Mouse (Mus musculus): ENCODE data around the gene Foxf1.

Gene Foxf1

DNA sequence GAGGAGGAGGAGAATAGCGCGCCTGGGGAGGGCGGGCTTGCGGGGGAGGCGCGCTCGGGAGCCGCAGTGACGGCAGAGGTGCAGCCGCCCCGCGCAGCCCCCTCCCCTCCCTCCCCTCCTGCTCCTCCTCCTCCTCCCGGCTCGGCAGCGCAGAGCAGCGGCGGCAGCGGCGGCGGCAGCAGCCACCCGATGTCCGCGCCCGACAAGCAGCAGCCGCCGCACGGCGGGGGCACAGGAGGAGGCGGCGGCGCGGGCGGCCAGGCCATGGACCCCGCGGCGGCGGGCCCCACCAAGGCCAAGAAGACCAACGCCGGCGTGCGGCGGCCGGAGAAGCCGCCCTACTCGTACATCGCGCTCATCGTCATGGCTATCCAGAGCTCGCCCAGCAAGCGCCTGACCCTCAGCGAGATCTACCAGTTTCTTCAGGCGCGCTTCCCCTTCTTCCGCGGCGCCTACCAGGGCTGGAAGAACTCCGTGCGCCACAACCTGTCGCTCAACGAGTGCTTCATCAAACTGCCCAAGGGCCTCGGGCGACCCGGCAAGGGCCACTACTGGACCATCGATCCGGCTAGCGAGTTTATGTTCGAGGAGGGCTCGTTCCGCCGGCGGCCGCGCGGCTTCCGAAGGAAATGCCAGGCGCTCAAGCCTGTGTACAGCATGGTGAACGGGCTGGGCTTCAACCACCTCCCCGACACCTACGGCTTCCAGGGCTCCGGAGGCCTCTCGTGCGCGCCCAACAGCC, at the start of gene Foxf1:
Gene Foxf1, plus strand, starts transcription at position 177 of the 742 bp plus-strand sequence.
- peak in 1 of 2 experiments; percentile 44 for DNase-seq

DNA sequence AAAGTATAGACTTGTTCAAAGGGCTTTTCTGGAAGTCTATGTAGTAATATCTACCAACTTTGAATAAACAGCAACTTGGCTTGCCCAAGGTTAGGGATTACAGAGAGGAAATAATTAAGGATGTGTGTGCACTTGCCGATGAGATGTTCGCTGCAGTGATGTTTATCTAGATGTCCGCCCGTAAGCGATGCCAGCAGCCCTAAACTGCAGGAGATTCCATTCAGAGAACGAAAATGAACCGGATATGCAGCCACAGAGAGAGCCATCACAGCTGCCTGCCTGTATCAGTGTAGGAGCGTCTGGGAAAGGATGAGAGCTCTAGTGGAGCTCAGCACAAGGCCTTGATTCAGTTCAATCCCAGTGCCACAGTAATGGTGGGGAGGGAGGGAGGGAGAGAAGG, 48.6 kb upstream of the Foxf1 start:
- no peak for DNase-seq

DNA sequence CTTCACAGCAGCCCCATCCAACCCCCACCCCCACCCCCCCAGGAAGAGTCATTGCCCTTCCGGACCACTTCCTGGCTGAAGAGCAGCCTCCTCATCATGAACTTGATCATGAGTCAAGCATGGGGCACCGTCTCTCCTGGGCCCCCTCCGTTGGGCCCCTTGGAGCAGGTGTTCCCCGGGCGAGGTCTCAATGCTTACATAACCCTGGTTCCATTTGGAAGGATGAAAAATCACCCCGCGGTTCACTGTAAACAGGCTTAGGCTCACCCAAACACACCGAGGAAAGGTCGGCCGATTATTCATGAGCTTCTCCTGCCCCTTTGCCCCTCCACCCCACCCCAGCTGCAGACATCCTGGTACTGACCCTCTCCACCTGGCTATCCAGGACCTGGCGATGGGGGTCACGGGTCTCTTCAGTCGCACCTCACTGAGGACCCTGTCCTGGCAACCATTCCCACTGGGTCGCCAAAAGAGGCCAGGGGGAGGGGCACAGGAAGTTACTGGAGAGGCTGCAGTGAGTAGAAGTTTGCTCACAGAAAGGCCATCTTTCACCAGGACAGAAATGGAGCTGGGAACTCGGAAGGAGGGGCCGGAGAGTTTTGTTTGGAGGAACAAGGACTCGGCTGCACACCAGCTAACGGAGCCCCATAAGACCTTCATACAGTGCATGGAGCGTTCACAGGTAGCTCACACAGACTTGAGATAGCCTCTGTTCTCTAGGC, 40.3 kb upstream of the Foxf1 start:
- no peak for DNase-seq

DNA sequence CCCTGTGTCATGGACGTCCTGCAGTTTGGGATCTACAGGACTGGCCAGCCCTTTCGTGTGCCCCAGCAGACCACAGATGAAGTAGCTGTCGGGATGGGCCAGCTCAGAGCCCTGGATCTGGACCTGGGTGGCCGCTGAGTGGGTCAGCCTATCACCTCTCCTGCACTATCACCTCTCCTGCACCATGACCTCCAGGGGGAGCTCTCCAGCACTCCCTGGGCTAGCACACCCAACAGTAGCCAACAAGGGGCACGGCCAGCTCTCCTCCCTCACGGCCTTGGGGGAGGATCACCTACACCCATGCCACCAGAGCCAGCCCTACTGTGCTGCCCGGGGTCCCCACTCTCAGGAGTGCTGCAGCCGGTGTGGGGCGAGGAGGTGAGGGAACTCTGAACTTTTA, 36.7 kb upstream of the Foxf1 start:
- DNase-seq = no peak

DNA sequence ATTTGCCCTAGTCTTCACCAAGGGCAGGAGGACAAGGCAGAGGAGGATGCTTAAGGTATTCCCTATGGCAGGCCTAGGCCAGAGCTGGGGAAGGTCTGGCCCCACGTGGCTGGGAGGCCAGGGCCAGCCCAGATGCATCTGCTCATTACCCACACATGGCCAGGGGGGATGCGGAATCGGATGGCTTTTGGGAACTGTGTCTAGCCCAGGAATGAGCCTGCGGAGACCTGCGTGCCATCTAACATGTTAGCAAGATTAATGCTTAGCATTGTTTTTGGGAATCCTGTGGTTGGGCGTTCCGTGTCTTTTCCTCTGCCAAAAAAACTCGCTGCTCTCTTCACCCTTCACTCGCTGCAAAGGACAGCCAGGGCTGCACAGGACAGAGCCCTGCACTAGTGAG, 26.1 kb upstream of the Foxf1 start:
- no peak for DNase-seq

DNA sequence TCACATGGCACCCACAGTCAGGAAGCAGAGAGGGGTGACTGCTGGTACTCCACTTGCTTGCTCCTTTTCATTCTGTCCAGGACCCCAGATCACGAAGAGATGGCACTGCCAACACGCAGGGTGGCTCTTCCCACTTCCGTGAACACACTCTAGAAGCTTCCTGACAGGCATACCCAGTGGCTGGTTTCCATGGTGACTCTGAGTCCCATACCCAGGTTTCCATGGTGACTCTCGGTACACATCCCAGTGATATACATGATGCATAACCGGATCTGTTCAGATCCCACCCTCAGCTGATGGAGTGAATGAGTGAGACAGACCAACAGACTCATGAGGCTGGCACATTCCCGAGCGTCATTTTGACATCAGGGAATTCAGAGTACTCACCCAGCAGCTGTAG, 25.1 kb upstream of the Foxf1 start:
- DNase-seq = no peak

DNA sequence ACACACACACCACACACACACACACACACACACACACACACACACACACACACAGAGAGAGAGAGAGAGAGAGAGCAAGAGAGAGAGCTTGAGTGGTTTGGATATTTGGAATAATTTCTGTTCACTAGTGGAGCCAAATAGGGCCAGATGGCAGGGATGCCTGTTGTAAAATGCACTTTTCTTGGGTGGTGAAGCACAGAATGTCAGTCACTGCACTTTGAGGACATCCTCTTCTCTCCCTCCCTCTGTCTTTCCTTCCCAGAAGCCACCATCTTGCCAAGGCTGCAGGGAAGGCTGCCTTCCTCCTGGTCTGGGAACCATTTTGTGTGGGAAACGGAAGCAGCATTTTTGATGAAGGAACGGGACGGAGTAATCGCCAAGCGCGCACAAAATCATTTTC, 21.7 kb upstream of the Foxf1 start:
- DNase-seq = peak; percentile 34 to 45

DNA sequence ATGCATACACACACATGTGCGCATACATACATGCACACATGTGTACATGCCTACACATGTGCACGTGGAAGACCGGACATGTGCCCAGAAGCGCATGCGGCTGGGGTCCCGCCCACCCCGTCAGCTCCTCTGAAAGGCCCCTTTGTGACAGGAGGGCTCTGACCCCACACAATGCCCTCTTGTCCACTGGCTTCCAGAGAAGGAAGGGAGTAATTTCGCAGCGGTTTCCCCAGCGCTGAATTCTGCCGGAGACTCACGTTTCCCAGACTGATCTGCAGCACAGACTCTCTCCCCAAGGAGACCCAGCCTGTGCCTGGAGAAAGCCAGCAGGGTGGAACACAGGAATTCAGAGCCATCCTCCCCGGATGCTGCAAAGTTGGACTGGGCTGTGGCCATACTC, 20.5 kb upstream of the Foxf1 start:
- DNase-seq = no peak

DNA sequence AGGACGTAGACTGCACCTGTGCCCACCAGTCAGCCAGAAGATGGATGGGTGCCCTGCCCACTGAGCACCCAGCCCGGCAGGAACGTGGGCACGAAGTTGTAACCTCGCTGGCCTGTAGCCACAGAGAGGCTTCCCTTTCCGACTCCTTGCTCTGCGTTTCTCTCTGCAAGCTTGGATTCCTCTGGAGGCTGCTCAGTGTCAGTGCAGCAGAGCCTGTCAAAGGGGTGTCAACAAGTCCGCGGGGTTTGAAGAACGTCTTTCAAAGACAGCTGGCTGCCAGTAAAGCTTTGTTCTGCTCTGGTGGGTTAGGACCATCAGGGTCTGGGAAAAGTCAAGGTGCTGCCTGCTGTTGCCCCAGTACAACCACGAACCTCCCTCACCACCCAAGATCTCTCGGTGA, 12.7 kb upstream of the Foxf1 start:
- DNase-seq = no peak

DNA sequence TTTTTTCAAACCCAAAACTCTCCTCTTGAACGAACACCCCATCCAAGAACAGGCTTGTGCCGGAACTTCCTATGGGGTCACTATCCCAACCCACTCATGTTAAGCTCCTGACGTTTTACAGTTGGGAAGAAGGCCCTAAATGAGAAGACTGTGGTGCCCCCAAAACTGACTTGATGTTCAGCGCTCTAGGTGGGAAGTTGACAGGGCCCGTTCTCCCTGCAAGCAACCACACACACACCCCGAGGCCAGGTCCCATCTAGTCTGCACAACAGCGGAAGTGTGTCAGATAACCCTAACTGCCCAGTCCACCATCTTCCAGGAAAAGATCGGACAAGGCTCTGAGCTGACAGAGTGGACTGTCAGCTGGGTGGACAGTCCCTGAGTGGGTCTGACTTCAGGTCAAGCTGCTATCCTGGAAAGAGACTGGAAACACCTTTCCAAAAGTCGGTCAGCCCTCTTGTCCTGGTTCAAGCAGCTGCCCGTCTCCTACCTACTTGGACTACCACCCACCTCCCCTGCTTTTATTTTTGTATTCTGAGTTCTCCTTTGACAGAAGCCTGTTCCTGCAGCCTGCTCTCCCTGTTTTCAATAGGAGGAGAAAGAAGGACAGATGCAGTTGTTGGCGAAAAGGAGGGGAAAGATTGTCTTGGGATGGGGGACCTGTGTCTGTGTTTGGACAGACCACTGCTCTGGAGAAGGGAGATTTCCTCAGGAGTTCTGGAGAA, 11.6 kb upstream of the Foxf1 start:
- no peak for DNase-seq

DNA sequence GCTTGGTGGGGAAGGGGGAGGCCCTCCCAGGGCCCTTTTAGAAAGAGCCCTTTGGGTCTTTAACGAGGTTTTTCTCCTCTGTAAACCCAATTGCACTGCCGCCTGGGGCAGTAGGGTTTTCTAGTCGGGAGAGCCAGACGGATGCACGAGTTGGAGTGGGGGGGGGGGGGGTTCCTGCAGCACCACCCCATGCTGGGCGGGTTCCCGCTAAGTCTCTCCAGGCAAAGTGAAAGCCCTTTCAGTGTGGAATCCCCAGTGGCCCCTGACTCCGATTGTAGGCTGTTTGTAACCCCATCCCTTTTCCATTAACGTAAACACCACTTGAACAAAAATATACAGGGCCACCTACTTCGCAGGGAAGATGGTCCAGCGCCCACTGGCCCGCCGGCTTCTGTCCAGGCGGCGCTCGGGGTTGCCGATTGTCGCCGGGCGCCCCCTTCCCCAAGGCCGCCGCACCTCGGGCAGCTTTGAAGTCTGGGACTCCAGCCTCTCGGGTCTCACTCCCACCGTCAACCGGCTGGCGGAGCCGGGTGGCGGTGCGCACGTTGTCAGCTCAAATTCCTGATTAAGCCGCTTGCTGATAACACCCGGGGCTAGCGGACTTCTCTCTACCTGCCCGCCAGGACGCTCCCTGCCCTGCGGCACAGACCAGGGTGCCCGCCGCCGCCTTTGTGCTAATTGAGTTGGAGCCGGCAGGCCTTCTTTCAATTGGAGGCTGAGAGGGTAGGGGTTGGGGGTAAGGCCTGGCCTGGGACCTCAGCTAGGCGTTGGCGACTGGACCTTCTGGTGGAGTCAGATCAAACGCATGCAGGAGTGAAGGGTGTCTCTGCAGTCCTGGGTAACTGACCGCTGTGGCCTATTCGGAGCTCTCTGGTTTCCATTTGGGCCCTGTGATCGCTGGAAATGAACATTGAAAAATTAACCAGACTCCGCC, 10.7 kb upstream of the Foxf1 start:
- peak in 1 of 2 experiments; percentile 23 for DNase-seq

DNA sequence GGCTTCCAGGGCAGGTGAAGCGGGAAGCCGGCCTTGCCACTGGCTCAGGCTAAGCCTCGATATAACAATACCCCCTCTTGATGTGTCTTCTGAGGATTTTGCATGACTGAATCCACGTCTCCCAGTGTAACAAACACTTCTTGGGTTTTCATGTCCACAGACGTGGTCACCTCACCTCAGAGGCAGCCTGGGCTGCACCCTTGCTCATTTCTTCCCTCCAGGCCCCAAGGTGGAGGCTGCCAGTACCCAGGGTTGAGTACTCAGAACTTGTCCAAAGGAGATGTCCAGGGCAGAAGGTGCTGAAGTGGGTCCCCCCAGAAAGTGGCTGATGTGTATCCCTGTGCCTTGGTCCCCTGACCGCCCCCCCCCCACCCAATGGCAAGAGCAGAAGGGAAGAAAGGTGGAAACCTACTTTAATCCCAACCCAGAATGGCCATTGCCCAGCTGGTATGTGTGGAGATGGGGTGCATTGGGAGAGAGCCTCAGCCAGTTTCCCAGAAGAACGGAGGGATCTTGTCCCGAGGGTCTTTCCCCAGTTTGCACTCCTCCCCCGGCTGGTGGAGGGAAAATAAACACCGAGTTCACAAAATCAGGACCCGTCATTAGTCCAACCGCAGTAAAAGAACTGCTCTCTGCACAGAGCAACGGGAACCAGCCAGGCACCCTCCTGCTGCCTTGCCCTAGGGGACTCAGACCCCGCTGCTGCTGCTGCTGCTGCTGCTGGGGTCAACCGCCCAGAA, 9.9 kb upstream of the Foxf1 start:
- DNase-seq = no peak

DNA sequence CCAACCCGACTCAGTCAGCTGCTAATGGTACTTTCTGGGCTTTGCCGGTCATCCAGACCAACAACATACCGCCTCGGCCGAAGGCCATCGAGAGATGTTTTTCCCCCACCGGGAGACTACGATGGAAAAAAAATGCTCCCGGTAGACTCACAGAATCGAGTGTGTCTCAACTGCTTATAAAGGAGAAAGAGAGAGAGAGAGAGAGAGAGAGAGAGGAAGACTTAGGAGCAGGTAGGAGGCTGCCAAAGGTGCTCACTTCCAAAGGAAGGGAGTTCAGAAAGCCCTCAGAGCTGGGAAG, 9.4 kb upstream of the Foxf1 start:
- peak in 1 of 2 experiments; percentile 17 for DNase-seq

DNA sequence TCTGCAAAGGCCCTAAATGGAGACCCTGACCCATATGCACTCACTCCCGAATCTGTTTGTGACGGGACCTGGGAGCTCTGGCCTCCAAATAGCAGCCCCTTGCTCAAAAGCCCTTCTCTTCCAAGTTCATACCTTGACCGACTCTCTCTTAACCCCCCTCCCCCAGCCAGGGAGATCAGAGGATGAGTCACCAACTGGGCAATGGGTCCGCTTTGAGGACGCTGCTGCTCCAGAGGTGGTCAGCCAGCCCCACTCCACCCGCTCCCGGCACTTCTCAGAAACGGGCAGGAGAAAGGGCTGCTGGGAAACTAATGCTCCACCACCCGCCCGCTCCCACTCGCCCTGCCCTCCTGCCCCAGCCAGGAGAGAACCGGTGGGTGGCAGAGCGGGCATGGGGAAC, 8.2 kb upstream of the Foxf1 start:
- peak in 1 of 2 experiments; percentile 17 for DNase-seq

DNA sequence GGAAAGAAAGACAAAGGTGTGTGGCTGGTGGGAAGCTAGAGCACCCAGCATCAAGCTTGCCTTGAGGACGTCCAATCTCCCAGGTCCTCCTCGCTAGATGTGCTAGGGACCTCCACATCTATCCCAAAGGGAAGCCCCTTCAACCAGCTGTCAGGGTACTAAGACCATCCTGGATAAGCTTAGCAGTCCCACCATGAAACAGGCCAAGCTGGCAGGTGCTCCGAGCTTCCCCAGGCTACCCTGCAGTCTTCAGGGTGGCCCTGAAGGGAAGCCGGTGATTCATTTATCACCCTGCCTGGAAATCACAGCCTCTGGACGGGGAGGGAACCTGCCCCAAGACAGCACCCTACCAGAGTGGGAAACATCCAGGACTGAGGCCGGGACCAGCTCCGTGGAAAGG, 7.6 kb upstream of the Foxf1 start:
- DNase-seq = no peak

DNA sequence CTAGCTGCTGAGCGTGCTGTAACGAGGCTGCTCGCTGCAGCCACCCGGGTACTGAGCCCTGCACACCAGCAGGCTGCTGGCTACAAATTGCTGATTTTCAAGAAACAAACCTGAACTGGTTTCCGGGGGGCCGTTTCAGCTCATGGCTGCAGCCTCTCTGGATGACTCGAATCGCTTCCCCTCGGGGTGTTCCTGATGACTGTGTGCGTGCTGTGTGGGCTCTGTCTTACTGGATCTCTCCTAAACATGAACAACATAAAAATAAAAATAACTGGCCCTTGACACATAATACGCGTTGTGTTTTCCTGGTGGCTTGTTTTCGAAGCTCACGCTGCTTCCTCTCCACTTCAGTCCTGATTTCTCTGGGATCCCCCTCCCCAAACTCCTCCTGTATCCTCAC, 5.5 kb upstream of the Foxf1 start:
- DNase-seq = no peak

DNA sequence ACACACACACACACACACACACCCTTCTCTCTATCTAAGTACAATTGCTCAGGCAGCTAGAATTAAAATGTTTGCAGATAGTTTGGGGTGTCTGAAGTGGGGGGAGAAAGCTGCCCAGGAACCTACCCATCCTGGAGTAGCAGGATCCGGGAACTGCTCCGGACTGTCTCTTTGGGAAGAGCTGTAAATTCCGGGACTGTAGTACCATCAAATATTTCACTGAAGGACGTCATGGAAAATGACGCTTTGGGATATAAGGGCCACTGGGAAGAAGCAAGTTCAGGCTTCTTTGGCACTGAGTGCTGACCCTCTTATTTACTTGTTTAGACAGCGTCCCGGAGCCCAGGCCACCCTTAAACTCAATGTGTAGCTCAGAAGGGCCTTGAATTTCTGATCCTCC, 5.0 kb upstream of the Foxf1 start:
- DNase-seq = no peak

DNA sequence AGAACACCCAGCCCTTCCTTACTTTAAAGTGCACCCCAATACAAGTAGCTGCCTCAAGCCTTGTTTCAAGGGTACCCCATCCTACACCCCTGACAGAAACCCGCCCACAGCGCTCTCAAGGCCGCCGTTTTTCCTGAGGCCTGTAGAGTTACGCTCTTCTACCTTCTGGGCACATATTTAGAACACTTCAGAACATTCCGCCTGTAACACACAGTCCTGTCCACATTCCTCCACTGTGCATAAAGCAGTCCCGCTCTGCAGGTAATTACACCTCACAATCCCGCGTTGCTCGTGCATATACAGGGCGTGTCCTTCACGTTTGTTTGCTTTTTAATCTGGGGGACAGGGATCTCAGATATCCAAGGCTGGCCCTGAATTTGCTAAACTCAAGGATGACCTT, 4.2 kb upstream of the Foxf1 start:
- DNase-seq = no peak

DNA sequence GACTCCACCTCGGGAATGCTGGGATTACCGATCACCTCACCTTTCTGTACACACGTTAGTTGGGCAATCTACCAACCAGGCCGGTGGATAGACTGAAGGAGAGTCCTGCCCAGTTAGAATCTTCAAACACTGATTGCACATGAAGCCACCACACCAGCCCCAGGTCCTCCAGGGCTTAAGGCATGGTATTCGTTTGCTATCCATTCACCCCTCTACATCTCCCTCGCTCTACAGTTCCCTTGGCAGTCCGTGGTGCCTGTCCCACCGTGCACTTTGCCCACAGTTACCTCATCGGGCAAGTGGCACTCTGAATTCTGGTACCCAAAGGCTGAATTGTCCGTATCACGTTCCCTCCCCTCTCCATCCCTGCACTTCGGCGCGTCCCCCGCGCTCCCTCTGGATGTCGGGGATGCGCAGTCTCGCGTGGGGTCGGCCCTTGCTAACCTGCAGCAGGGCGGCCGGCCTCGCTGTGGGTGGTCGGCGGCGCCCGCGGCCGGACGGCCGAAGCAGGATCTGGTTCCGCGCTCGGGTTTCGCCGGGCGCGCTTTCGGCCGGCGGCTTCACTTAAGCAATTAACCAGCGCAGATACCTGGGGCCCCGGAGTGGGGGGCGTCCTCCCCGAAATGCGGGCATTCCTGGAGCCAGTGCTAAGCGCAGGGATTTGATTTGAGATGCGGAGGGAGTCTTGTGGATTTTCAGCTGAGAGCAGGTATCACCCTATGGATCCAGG, 3.7 kb upstream of the Foxf1 start:
- no peak for DNase-seq

DNA sequence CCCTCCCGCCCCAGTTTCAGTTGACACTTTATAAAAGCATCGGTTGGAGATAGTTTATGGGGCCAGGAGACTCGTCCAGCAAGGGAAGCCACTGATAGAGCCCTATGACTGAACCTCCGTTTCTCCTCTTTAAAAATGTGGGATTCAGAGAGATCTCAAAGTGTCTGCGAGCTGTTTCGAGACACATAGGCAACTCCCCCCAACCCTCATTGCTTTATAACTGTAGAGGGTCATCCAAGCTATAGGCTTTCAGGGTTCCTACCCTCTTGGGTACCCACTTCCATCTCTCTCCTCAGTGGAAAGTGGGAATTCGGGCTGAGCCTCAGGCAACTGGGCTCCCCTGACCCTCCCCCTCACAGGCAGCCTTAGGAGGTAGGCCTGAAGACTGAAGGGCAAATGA, 2.8 kb upstream of the Foxf1 start:
- no peak for DNase-seq

Measured in cerebellum, postnatal 10 days (tissue).